Mouse (Mus musculus) erythroblast, embryonic 14.5 days (primary cell): ENCODE data around the gene Slc22a6.

Experiments used
- GATA1 ChIP-seq: IDR thresholded peaks from 2 replicates; pipeline ENCODE4 v1.6.1; 2012; ENCODE audit warnings: low read length, inconsistent platforms, mixed read lengths
- TAL1 ChIP-seq: IDR thresholded peaks from 3 replicates; pipeline ENCODE4 v1.6.1; 2012; ENCODE audit warnings: low read length, inconsistent platforms, mixed read lengths

GRCm38 (mm10) chr19:8599229-8599628 is 18.6 kb upstream of the Slc22a6 start:
- TF ChIP-seq GATA1 (no peak), TAL1 (no peak)
